Mouse (Mus musculus): ENCODE measurements around the gene Fam155a. TPM values are rescaled to one million over a fixed set of nuclear protein-coding genes. Genes with fewer than 3 reads are reported as not detected.

Gene Fam155a
- polyA plus RNA-seq, 1 experiment from 2014 or later, result 2.8 TPM

DNA sequence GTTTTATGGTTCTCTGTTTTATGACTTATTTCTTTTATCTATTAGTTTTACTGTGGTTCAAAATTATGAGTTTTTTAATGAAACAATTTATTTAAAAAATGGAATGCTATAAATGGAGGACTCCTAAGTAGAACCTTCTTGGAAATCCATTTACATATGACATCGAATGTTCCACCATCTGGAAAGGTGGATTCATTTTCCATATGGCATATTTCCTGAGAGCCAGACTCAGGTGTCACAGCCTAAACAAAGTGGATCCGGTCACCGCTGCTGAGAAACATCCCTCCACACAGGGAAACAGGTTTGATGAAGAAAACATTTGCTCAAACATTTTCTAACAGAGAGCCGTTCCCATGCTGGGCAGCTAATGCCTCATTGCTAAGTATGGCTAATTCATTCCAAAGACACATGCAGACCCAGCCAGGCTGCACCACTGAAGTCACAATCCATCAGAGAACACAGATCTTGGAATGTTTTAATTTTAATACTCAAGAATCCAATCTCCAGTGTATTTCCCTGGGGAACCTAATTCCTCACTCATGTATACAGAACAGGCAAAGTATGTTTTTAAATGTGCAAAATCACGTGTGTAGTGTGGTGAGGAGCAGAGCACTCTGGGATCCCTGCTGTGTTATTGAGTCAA lies 235.1 kb downstream of the Fam155a start:
- Histone ChIP-seq H3K27me3 (ENCODE audit: insufficient read depth, poor library complexity, severe bottlenecking) (no peaks in the 10 kb centered on the region), H3K9me3 (peaks cover 2% of the 10 kb centered on the region; the same call in 1 of the 2 replicates), H3K4me3 (no peak overlapping the region), H3K27ac (no peak overlapping the region), H3K4me1 (replicated peaks) (no peaks in the 10 kb centered on the region), H3K36me3 (no peaks in the 10 kb centered on the region)
- 81% methylated on average over 5 of the region's 5 CpGs for WGBS
- DNase-seq (ENCODE audit: low spot score), result no peak

DNA sequence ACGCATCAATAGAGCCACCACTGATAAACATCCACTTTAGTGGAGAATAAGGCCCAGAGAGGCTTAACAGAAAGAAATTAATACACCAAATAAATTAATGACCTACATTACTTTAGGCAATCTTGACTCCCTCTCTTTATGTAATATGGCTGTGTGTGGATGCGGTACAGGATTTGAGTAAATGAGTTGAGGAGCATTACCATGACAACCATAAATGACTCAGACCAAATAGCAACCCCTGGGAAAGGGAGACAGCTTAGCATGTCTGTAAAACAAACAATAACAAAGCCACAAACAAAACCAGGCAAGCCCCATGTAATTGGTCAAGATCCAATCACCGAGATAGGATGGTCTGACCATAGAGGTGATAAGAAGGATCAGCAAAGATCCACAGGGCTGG lies 244.4 kb downstream of the Fam155a start:
- WGBS, result 82% methylated on average over 3 of the region's 3 CpGs
- no peak overlapping the region for H3K27ac ChIP-seq
- H3K4me1 ChIP-seq (replicated peaks), result no peaks in the 10 kb centered on the region
- no peak overlapping the region for H3K4me3 ChIP-seq
- DNase-seq (ENCODE audit: low spot score), result no peak
- no peaks in the 10 kb centered on the region for H3K36me3 ChIP-seq
- H3K9me3 ChIP-seq, result peaks cover 7% of the 10 kb centered on the region; the same call in 1 of the 2 replicates
- no peaks in the 10 kb centered on the region for H3K27me3 ChIP-seq (ENCODE audit: insufficient read depth, poor library complexity, severe bottlenecking)

DNA sequence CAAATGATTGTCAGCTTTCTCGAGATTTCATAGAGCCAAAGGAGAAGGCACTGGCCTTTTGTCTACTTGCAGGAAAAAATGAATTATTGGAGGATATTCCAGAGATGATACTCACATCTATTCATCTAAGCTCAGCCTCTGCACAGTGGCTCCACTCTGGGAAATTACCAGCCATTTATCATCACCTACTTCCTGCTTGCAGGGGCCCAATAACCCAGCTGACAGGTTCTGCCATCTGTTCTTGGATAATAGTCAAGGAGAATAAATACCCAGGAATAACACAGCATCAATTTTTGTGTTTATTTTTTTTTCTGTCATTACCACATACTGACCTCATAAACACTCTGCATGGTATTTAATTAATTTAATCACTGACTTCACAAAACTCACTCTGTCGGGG lies 249.4 kb downstream of the Fam155a start:
- Histone ChIP-seq H3K36me3 (no peaks in the 10 kb centered on the region), H3K27ac (no peak overlapping the region), H3K4me1 (replicated peaks) (0 out of 2 replicates have a peak, but pooled peaks cover 3% of the 10 kb centered on the region), H3K27me3 (ENCODE audit: insufficient read depth, poor library complexity, severe bottlenecking) (no peaks in the 10 kb centered on the region), H3K9me3 (no peaks in the 10 kb centered on the region), H3K4me3 (no peak overlapping the region)
- DNase-seq (ENCODE audit: low spot score), result no peak
- 87% methylated on average over 2 of the region's 2 CpGs for WGBS

DNA sequence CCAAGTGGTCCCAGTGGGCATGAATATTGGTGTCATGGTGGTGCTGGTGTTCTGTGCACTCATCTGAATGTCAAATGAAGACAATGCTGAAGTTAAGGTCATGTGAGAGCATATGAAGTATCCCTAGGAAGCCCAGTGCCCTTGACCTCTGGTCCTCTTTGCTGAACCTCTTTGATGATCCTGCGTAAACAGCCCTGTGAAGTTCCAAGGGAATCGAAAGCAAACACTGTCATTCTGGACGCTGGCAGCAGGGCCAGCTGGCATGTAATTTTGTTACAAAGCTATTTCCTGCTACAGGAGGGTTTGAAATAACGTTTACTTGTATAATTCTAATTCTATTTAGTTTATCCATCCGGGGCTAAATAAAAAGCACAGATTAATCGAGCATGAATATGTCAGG lies 270.2 kb downstream of the Fam155a start:
- Histone ChIP-seq H3K4me1 (replicated peaks) (peaks cover 14% of the 10 kb centered on the region), H3K36me3 (no peaks in the 10 kb centered on the region), H3K27ac (no peak overlapping the region), H3K4me3 (no peak overlapping the region), H3K27me3 (ENCODE audit: insufficient read depth, poor library complexity, severe bottlenecking) (no peaks in the 10 kb centered on the region), H3K9me3 (no peaks in the 10 kb centered on the region)
- 51% methylated on average over 6 of the region's 6 CpGs for WGBS
- DNase-seq (ENCODE audit: low spot score), result no peak

DNA sequence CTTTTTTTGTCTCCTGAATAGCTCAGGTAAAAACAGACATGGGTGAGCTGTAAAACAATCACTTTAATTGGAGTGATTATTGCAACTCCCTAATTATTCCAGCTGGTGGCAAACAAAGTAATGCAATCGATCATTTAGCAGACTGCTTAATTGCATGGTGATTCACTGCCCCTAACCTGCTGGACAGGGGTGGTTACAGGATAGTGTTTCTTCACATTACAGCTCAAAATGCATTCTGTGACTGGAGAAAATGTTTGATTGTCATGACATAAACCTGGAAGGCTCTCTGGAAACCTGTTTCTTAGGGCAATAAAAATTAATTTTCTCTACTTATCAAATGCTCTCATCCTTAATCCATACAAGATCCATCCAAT lies 276.7 kb downstream of the Fam155a start:
- peaks cover 6% of the 10 kb centered on the region; the same call in 1 of the 2 replicates for H3K4me1 ChIP-seq (replicated peaks)
- no peaks in the 10 kb centered on the region for H3K36me3 ChIP-seq
- H3K9me3 ChIP-seq, result no peaks in the 10 kb centered on the region
- WGBS, result 78% methylated on average over 1 of the region's 1 CpGs
- H3K4me3 ChIP-seq, result no peak overlapping the region
- no peaks in the 10 kb centered on the region for H3K27me3 ChIP-seq (ENCODE audit: insufficient read depth, poor library complexity, severe bottlenecking)
- no peak for DNase-seq (ENCODE audit: low spot score)
- H3K27ac ChIP-seq, result no peak overlapping the region

DNA sequence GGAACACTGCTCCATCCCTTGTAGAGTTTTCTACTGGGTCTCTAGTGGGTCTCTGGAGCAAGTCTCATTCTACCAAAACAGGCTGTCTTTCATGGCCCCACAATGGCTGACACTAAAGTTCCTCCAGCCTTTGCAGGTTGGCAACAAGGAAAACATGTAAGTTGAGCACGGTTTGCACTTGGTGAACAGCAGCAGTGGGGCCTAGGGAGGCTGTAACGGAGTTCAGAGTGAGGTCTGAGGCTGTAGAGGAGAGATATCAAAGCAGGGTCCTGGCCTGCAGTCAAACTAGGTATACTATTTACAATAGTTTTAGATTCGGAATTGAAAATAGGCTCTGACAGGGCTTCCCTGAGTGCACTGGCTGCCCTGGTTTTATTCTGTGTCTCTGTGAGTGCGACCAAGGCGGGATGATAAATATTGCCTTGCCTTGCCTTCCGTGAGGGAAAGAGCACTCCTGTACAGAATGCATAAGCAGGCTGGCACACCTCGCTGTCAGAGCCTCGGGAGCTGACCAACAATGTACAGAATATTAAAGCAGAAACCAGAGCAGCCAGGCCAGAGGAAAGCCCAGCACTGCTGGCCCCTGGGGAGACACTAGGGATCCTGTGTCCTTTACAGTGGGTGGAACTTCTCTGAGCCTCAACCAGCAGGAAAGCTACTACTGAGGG lies 277.3 kb downstream of the Fam155a start:
- 72% methylated on average over 8 of the region's 8 CpGs for WGBS
- no peaks in the 10 kb centered on the region for H3K36me3 ChIP-seq
- no peak for DNase-seq (ENCODE audit: low spot score)

DNA sequence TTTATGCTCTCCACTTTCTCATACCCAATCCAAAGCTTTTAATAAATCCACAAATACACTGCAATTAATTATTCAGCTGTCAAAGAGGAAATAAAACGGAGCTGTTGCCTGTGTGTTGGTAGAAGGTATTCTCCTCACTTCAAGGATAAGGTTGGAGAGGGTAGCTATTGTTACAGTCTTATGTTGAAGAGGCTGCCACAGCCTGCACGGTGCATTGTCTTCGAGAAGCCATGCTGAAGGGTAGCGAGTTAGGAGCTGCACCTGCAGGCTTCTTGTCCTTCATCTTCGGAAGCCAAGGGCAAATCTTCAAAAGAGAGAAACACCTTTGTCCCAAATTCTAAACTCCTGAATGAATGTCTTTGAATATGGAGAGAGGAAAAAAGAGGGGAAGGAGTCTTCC lies 288.4 kb downstream of the Fam155a start:
- no peak for DNase-seq (ENCODE audit: low spot score)
- Histone ChIP-seq H3K9me3 (no peaks in the 10 kb centered on the region), H3K4me1 (replicated peaks) (no peaks in the 10 kb centered on the region), H3K27ac (no peak overlapping the region), H3K4me3 (no peak overlapping the region), H3K27me3 (ENCODE audit: insufficient read depth, poor library complexity, severe bottlenecking) (no peaks in the 10 kb centered on the region), H3K36me3 (no peaks in the 10 kb centered on the region)
- WGBS, result 79% methylated on average over 5 of the region's 5 CpGs

More for the DNA sequence above, 277.3 kb downstream of the Fam155a start:
- Histone ChIP-seq H3K27me3 (ENCODE audit: insufficient read depth, poor library complexity, severe bottlenecking) (no peaks in the 10 kb centered on the region), H3K27ac (no peak overlapping the region), H3K9me3 (no peaks in the 10 kb centered on the region), H3K4me3 (no peak overlapping the region), H3K4me1 (replicated peaks) (peaks cover 6% of the 10 kb centered on the region; the same call in 1 of the 2 replicates)

DNA sequence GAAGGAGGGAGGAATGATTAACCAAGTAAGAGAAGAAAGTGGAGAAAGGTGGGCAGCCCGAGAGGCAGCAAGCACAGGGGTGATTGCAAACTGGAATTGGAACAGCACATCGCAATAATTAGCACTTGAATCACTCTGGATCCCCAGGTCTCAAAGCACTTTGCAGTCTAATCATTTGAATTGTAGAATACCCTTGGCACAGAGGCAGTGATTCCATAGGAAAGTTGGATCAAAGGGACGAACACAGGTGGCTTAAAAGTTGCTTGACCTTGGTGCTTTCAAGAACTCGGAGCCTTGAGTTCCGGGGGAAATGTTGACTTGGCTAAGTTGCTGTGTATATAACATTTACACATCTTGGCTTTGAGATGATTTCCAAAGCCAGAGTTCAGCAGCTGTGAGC lies 299.7 kb downstream of the Fam155a start:
- Histone ChIP-seq H3K4me1 (replicated peaks) (no peaks in the 10 kb centered on the region), H3K27ac (no peak overlapping the region), H3K9me3 (no peaks in the 10 kb centered on the region), H3K36me3 (no peaks in the 10 kb centered on the region), H3K4me3 (no peak overlapping the region), H3K27me3 (ENCODE audit: insufficient read depth, poor library complexity, severe bottlenecking) (no peaks in the 10 kb centered on the region)
- 73% methylated on average over 5 of the region's 5 CpGs for WGBS
- no peak for DNase-seq (ENCODE audit: low spot score)

DNA sequence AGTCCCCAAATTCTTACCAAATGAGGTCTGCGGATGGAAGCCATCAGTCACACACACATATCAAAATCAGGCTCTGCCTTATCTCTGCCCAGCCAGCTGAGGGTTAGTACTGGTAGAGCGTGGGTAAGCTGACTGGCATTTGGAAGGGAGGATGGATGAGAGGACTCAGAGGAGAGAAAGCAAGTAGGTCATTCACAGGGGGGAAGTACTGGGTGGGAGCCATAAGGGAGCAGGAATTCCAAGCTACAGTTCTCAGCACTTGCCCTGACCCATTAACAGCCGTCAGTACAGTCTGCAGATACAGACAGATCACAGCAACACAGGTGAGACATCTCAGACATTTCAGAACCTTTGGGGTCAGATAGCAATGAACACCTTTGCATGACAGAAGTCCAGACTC lies 300.8 kb downstream of the Fam155a start:
- Histone ChIP-seq H3K4me3 (no peak overlapping the region), H3K9me3 (no peaks in the 10 kb centered on the region), H3K27ac (no peak overlapping the region), H3K27me3 (ENCODE audit: insufficient read depth, poor library complexity, severe bottlenecking) (no peaks in the 10 kb centered on the region), H3K36me3 (no peaks in the 10 kb centered on the region), H3K4me1 (replicated peaks) (no peaks in the 10 kb centered on the region)
- 85% methylated on average over 3 of the region's 3 CpGs for WGBS
- DNase-seq (ENCODE audit: low spot score), result no peak

DNA sequence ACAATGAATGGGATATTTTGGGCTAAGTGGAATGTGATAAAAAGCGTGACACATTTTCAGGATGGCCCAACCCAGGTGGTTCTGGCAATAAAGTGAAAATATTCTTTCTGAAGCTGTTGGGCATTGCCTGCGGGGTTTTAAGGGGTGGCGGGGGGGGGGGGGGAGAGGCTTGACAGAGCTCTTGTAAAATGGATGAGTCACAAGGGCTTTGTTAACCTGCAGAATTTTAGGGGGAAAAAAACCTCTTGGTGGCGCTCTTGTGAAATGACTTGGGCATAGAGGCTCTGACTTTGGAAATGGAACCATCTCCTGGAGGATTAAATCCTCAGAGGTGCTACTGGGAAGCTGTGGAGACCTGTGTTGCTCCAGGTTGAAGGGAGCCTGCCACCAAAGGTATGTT lies 309.9 kb downstream of the Fam155a start:
- 67% methylated on average over 4 of the region's 4 CpGs for WGBS
- Histone ChIP-seq H3K36me3 (no peaks in the 10 kb centered on the region), H3K9me3 (no peaks in the 10 kb centered on the region), H3K27ac (no peak overlapping the region), H3K4me3 (no peak overlapping the region), H3K27me3 (ENCODE audit: insufficient read depth, poor library complexity, severe bottlenecking) (no peaks in the 10 kb centered on the region), H3K4me1 (replicated peaks) (no peaks in the 10 kb centered on the region)
- DNase-seq (ENCODE audit: low spot score), result no peak

DNA sequence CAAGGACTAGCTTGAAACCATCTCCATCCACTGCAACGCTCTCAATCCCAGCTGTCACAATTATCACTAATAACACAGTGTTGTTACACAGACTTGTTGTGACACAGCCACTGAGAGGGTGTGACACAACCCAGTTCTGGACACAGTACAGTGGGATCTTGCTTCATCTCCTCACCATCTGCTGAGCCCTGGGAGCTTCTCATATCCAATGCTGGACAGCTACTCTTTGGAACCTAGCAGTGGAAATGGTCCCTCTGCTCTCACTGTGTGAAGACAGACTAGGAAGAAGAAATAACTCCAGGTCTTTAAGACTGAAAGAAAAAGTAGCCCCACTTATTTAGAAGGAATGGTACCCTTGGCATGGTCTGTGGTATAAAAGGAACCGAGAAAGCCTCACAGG lies 310.3 kb downstream of the Fam155a start:
- DNase-seq (ENCODE audit: low spot score), result no peak
- no peaks in the 10 kb centered on the region for H3K27me3 ChIP-seq (ENCODE audit: insufficient read depth, poor library complexity, severe bottlenecking)
- WGBS, result 84% methylated on average over 2 of the region's 2 CpGs
- H3K27ac ChIP-seq, result no peak overlapping the region
- H3K4me1 ChIP-seq (replicated peaks), result no peaks in the 10 kb centered on the region
- no peaks in the 10 kb centered on the region for H3K9me3 ChIP-seq
- H3K4me3 ChIP-seq, result no peak overlapping the region
- H3K36me3 ChIP-seq, result no peaks in the 10 kb centered on the region

DNA sequence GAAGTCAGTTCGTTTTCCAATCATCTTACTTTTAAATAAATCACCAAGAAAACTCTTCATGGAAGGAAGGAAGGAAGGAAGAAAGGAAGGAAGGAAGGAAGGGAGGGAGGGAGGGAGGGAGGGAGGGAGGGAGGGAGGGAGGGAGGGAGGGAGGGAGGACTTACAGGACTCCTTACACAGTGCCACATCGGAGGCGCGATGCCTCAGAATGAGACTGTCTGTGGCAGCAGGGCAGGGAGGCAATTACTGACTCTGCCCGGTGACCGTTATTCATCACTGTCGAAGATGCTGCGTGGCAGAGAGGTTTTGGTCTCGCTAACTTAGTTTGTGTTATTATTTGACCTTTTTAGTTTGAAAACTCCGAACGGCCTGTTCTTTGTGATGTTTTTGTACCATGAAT lies 312.3 kb downstream of the Fam155a start:
- no peaks in the 10 kb centered on the region for H3K36me3 ChIP-seq
- DNase-seq (ENCODE audit: low spot score), result no peak
- WGBS, result 84% methylated on average over 11 of the region's 11 CpGs

DNA sequence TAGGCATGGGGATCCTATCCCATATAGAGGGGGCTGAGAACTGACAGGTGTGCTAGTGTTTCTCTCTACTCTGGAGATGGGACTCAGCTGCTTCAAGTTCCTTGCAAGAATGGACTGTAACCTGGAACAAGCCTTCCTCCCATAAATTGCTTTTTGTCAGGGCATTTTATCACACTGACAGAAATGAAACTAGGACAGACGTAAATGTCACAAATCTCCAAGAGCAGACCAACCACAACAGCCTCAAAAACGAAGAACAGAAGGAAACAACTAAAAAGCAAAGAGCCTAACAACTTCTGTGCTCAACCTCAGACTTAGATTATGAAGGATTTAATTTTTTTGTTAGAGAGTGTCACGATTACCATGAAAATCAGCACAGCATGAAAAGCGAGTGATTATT lies 315.8 kb downstream of the Fam155a start:
- no peaks in the 10 kb centered on the region for H3K27me3 ChIP-seq (ENCODE audit: insufficient read depth, poor library complexity, severe bottlenecking)
- H3K27ac ChIP-seq, result no peak overlapping the region
- DNase-seq (ENCODE audit: low spot score), result no peak
- 80% methylated on average over 4 of the region's 4 CpGs for WGBS
- H3K4me3 ChIP-seq, result no peak overlapping the region
- H3K4me1 ChIP-seq (replicated peaks), result no peaks in the 10 kb centered on the region
- no peaks in the 10 kb centered on the region for H3K36me3 ChIP-seq
- H3K9me3 ChIP-seq, result no peaks in the 10 kb centered on the region

More for the DNA sequence above, 312.3 kb downstream of the Fam155a start:
- H3K4me1 ChIP-seq (replicated peaks), result no peaks in the 10 kb centered on the region
- no peaks in the 10 kb centered on the region for H3K9me3 ChIP-seq
- H3K27me3 ChIP-seq (ENCODE audit: insufficient read depth, poor library complexity, severe bottlenecking), result no peaks in the 10 kb centered on the region
- H3K27ac ChIP-seq, result no peak overlapping the region
- no peak overlapping the region for H3K4me3 ChIP-seq
